Mouse (Mus musculus) pancreas, adult 10 weeks (tissue): ENCODE data around the gene Krtap10-4. TPM values are rescaled to one million over a fixed set of nuclear protein-coding genes. Genes with fewer than 3 reads are reported as not detected.

Source experiments
- polyA plus RNA-seq: library from polyadenylated mRNA; stranded (reverse); fragments of 350-450 nt; fragmentation: Illumina TruSeq; extraction: RNeasy Lipid Tissue Mini Kit (QIAGEN cat#74804); gene quantifications from one replicate; pipeline ENCODE4 v1.2.3, GENCODE M21; 2015; ENCODE audit warnings: low read depth, low replicate concordance; ENCODE audit not compliant: insufficient read depth

Gene Krtap10-4
- polyA plus RNA-seq = not detected

DNA sequence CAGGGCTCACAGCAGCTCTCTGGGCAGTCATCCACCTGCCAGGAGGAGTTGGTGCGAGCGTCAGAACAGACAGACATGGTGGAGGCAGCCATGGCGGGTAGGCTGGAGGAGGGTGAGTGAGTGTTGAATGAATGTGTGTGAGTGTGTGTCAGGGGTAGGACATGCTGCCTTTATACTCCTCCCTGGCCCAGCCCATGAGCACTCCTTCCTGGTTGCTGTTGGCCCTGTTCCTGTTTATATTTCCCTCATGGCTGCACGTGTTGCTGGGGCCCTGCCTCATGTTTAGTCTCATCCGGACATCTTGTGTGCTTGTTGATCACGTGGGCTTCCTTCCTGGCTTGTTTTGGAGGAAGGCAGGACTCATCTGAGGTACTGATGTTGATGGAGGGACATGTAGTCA lies at the start of gene Krtap10-4:
TSS of gene Krtap10-4 (minus strand) at position 145 of the 400 bp plus-strand sequence.

GRCm38 (mm10) chr10:77861675-77862074 lies 34.8 kb upstream of the Krtap10-4 start, which contains the start of gene Gm3285:
Gm3285 (plus strand) TSS chr10:77861975.

GRCm38 (mm10) chr10:77852559-77852958 lies 25.7 kb upstream of the Krtap10-4 start, which contains the start of gene Gm10318:
Gm10318 (plus strand) TSS chr10:77852859.

GRCm38 (mm10) chr10:77846503-77846902 lies 19.6 kb upstream of the Krtap10-4 start, which contains the start of gene Gm36176:
Gm36176 (plus strand) TSS chr10:77846803.

DNA sequence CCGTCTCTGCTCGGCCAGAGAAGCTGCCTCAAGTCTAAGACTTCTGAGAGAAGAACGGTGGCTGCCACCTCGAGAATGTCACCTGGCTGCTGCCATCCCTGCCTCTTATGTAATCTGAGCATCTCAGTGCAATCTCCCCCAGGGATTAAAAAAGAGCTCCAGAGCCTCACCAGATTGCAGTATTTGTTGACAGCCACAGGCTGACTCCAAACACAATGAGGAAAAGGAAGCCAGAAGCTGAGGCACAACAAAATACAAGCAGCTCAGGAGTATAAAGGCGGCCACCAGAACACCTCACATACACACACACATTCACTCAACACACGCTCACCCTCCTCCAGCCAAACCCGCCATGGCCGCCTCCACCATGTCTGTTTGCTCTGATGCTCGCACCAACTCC lies 8.8 kb upstream of the Krtap10-4 start, which contains the start of gene Krtap10-10:
TSS of gene Krtap10-10 (plus strand) at position 301 of the 400 bp plus-strand sequence.

GRCm38 (mm10) chr10:77814382-77814781 lies 12.5 kb downstream of the Krtap10-4 start, which contains the start of gene Gm2696:
Gm2696 (plus strand) TSS chr10:77814682.

DNA sequence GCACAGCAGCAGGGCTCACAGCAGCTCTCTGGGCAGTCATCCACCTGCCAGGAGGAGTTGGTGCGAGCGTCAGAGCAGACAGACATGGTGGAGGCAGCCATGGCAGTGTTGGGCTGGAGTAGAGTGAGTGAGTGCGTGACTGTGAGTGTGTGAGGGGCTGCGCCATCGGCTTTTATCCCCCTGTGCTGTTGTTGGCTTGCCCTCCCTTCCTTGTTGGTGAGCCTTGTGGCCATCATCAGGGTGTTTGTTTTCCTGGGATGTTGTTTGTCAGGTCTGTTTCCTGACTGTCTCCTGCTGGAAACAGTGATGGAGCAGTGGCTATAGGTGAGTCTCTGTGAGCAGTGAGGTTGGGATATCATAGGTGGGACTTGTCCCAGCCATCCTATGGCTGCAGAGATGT lies 15.2 kb downstream of the Krtap10-4 start, which contains the start of gene Gm9507:
TSS of gene Gm9507 (minus strand) at position 101 of the 400 bp plus-strand sequence.

DNA sequence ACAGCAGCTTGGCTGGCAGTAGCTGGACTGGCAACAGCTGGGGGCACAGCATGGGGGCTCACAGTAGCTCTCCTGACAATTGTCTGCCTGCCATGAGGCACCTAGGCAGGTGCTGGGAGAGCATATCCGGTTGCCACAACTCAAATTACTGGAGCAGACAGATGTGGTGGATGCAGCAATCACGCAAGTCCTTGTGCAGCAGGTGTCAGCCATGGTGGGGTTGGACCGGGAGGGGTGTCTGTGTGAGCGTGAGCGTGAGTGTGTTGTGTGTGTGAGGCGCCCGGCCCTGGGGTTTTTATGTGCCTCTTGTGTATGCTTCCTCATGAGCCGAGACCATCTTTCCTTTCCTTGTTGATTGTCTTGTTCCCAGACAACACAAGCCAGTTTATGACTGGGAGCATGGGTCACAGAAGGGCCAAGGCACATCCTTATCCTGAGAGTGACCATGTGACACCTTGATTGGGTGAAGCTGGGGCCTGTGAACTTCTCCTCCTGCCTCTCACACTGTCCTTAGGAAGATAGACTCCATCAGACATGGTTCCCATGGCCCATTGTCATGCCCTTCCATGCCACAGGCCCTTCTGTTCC lies 27.9 kb downstream of the Krtap10-4 start, which contains the start of gene Gm19668:
TSS of gene Gm19668 (minus strand) at position 213 of the 588 bp plus-strand sequence.

GRCm38 (mm10) chr10:77794976-77795375 lies 31.9 kb downstream of the Krtap10-4 start, which contains the start of gene Gm9639:
Gm9639 (minus strand) TSS chr10:77795076.

DNA sequence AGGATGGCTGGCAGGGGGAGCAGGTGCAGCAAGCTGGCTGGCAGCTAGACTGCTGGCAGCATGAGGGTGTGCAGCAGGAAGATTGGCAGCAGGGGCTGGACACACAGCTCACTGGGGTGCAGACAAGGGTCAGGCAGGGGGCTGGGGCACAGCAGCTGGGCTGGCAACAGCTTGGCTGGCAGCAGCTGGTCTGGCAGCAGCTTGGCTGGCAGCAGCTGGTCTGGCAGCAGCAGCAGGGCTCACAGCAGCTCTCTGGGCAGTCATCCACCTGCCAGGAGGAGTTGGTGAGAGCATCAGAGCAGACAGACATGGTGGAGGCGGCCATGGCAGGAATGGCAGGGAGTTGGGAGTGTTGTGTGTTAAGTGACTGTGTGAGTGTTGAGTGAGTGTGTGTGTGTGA lies 39.0 kb downstream of the Krtap10-4 start, which contains the start of gene Gm7137:
TSS of gene Gm7137 (minus strand) at position 325 of the 400 bp plus-strand sequence.

GRCm38 (mm10) chr10:77782442-77782841 lies 44.5 kb downstream of the Krtap10-4 start, which contains the start of gene Gm3250:
Gm3250 (minus strand) TSS chr10:77782542.

DNA sequence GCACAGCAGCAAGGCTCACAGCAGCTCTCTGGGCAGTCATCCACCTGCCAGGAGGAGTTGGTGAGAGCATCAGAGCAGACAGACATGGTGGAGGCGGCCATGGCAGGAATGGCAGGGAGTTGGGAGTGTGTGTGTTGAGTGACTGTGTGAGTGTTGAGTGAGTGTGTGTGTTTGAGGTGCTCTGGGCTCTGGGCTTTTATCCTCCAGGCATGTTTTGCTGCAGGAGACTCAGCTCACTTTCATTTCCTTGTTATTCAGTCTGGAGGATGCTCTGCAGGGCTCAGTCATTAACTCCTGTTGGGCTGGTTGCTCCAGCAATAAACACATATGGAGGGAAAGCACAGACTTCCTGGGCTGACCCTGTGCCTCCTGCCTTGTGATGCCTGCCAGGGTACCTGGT lies 50.1 kb downstream of the Krtap10-4 start, which contains the start of gene Gm7138:
TSS of gene Gm7138 (minus strand) at position 101 of the 400 bp plus-strand sequence.

Other genes with a start within 250 kb of the Krtap10-4 start
- 43.2 TPM for gene Pttg1ip, start 245.4 kb downstream of the Krtap10-4 start, polyA plus RNA-seq
- 25.0 TPM for gene Sumo3, start 221.0 kb downstream of the Krtap10-4 start, polyA plus RNA-seq
- gene Gm49325, start 220.9 kb downstream of the Krtap10-4 start, polyA plus RNA-seq = not detected
- gene Ube2g2, start 204.8 kb downstream of the Krtap10-4 start, polyA plus RNA-seq = 14.4 TPM
- gene Tspear, start 140.5 kb downstream of the Krtap10-4 start, polyA plus RNA-seq = not detected
- gene Gm19402, start 136.3 kb downstream of the Krtap10-4 start, polyA plus RNA-seq = not detected
- not detected for gene Gm9508, start 129.9 kb downstream of the Krtap10-4 start, polyA plus RNA-seq
- gene Gm10272, start 120.5 kb downstream of the Krtap10-4 start, polyA plus RNA-seq = not detected
- not detected for gene Gm10024, start 115.6 kb downstream of the Krtap10-4 start, polyA plus RNA-seq
- not detected for gene Gm10142, start 111.3 kb downstream of the Krtap10-4 start, polyA plus RNA-seq
- not detected for gene Krtap12-1, start 106.5 kb downstream of the Krtap10-4 start, polyA plus RNA-seq
- not detected for gene Gm10100, start 100.6 kb downstream of the Krtap10-4 start, polyA plus RNA-seq
- not detected for gene Gm18596, start 84.5 kb downstream of the Krtap10-4 start, polyA plus RNA-seq
- gene Gm9736, start 75.7 kb downstream of the Krtap10-4 start, polyA plus RNA-seq = not detected
- gene Gm3233, start 67.4 kb downstream of the Krtap10-4 start, polyA plus RNA-seq = not detected
- not detected for gene Gm3238, start 55.8 kb downstream of the Krtap10-4 start, polyA plus RNA-seq
- gene Gm7138, start 50.2 kb downstream of the Krtap10-4 start, polyA plus RNA-seq = not detected
- gene Gm3250, start 44.6 kb downstream of the Krtap10-4 start, polyA plus RNA-seq = not detected
- not detected for gene Gm7137, start 38.9 kb downstream of the Krtap10-4 start, polyA plus RNA-seq
- not detected for gene Gm9639, start 32.0 kb downstream of the Krtap10-4 start, polyA plus RNA-seq
- gene Gm19668, start 28.0 kb downstream of the Krtap10-4 start, polyA plus RNA-seq = not detected
- gene Gm9507, start 15.3 kb downstream of the Krtap10-4 start, polyA plus RNA-seq = not detected
- gene Gm2696, start 12.4 kb downstream of the Krtap10-4 start, polyA plus RNA-seq = not detected
- not detected for gene Krtap10-10, start 8.9 kb upstream of the Krtap10-4 start, polyA plus RNA-seq
- gene Gm36176, start 19.7 kb upstream of the Krtap10-4 start, polyA plus RNA-seq = not detected
- not detected for gene Gm10318, start 25.8 kb upstream of the Krtap10-4 start, polyA plus RNA-seq
- gene Gm3285, start 34.9 kb upstream of the Krtap10-4 start, polyA plus RNA-seq = not detected
- gene Lrrc3, start 75.4 kb upstream of the Krtap10-4 start, polyA plus RNA-seq = 0.48 TPM
- gene Trpm2, start 143.5 kb upstream of the Krtap10-4 start, polyA plus RNA-seq = 1.4 TPM
- gene 1810043G02Rik, start 151.4 kb upstream of the Krtap10-4 start, polyA plus RNA-seq = 6.9 TPM
- 9.8 TPM for gene Pfkl, start 183.0 kb upstream of the Krtap10-4 start, polyA plus RNA-seq
- not detected for gene Dnmt3l, start 214.9 kb upstream of the Krtap10-4 start, polyA plus RNA-seq
- not detected for gene Aire, start 216.5 kb upstream of the Krtap10-4 start, polyA plus RNA-seq
- 4.5 TPM for gene Icosl, start 242.2 kb upstream of the Krtap10-4 start, polyA plus RNA-seq